Mouse (Mus musculus) liver, embryonic 12.5 days (tissue): ENCODE results near the gene Arhgef2. TPM values are rescaled to one million over a fixed set of nuclear protein-coding genes. Genes with fewer than 3 reads are reported as not detected.
"Not testable (repeated sequence)": the region's sequence is repeated elsewhere in the genome, so short reads cannot be mapped to it uniquely, and the experiment has no call there.

Source experiments
- ATAC-seq: fragments of 200-750 bp; cut with Nextera tagmentation; 2 replicates; pipeline ENCODE4 v1.8.0; 2017; ENCODE audit warnings: moderate number of reproducible peaks, mild to moderate bottlenecking, moderate library complexity
- H3K27ac ChIP-seq: fragments of 300-500 bp; sonication (generic); 2 replicates; pipeline ENCODE4 v1.5.1; 2016; ENCODE audit warnings: mild to moderate bottlenecking
- H3K27me3 ChIP-seq: fragments of 300-500 bp; sonication (generic); replicated peaks from 2 replicates; pipeline ENCODE4 v1.6.1; 2016; ENCODE audit warnings: mild to moderate bottlenecking, moderate library complexity
- H3K36me3 ChIP-seq: fragments of 300-500 bp; sonication (generic); 2 replicates; pipeline ENCODE4 v1.6.1; 2016; ENCODE audit warnings: mild to moderate bottlenecking, moderate library complexity
- H3K4me1 ChIP-seq: fragments of 300-500 bp; sonication (generic); 2 replicates; pipeline ENCODE4 v1.6.1; 2016
- H3K4me2 ChIP-seq: fragments of 300-500 bp; sonication (generic); 2 replicates; pipeline ENCODE4 v1.6.1; 2016; ENCODE audit warnings: mild to moderate bottlenecking, moderate library complexity
- H3K4me3 ChIP-seq: fragments of 300-500 bp; sonication (generic); 2 replicates; pipeline ENCODE4 v1.5.1; 2016; ENCODE audit warnings: mild to moderate bottlenecking, moderate library complexity
- H3K9ac ChIP-seq: fragments of 300-500 bp; sonication (generic); 2 replicates; pipeline ENCODE4 v1.6.1; 2016; ENCODE audit warnings: mild to moderate bottlenecking, moderate library complexity
- H3K9me3 ChIP-seq: fragments of 300-500 bp; sonication (generic); replicated peaks from 2 replicates; pipeline ENCODE4 v1.6.1; 2016; ENCODE audit warnings: mild to moderate bottlenecking, moderate library complexity
- WGBS: fragments of 180-500 bp; shearing (Covaris S2); methylation state at CpG from one replicate; pipeline ENCODE4 v1.1.7; 2016; ENCODE audit not compliant: insufficient replicate concordance; 5-methylcytosine and 5-hydroxymethylcytosine counted together
- polyA plus RNA-seq: library from polyadenylated mRNA; unstranded; fragments of >200 nt; fragmentation: Nextera tagmentation; extraction: Ambion mirVana; gene quantifications from 2 replicates; pipeline ENCODE4 v1.2.1, GENCODE M21; 2016

Arhgef2 gene
- polyA plus RNA-seq, 1 experiment from 2014 or later = 33.0 TPM

DNA sequence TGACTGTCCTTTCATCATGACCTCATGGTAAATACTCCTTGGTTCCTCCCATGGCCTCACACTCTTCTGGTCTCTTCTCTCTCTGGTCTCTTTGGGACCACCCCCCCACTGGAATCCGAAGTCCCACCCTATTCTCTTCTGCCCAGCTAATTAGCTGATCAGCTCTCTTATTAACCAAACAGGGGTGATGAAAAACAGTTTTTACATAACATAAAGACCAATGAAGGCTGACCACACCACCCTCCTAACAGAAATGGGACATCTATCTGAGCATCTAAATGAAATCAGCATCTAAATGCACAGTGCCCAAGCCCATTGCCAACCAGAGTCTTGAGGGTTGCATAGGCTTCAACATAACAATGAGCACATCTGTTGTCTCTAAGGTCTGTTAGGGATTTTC lies 33.9 kb upstream of the Arhgef2 start:
- Histone ChIP-seq H3K4me3 (no peak overlapping the region), H3K36me3 (peaks cover 36% of the 10 kb centered on the region), H3K27ac (no peak overlapping the region), H3K9me3 (no peaks in the 10 kb centered on the region), H3K9ac (no peak overlapping the region), H3K27me3 (peaks cover 6% of the 10 kb centered on the region), H3K4me2 (no peak overlapping the region), H3K4me1 (peaks cover 9% of the 10 kb centered on the region)
- ATAC-seq = no peak
- 50% methylated on average over 1 of the region's 1 CpGs for WGBS

DNA sequence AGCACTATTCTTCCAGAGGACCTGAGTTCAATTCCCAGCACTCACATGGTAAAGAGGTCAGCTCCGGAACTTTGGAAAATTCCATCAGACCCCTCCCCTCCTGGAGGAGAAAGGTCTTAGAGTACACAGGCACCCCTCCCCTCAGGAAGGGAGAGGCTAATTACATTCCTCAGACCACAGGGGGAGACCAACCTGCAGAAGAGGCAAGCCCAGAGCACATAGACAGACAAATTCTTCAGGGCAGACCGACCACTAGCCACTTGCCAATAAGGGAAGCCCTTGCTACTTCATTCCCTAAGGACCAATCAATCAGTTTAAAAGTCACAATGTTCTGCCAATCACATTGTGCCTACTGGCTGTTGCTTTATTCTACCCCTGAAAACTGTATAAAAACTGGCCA lies 32.9 kb upstream of the Arhgef2 start:
- Histone ChIP-seq H3K9ac (no peak overlapping the region), H3K4me3 (no peak overlapping the region), H3K4me1 (peaks cover 9% of the 10 kb centered on the region), H3K36me3 (peaks cover 27% of the 10 kb centered on the region), H3K27me3 (peaks cover 6% of the 10 kb centered on the region), H3K27ac (no peak overlapping the region), H3K4me2 (no peak overlapping the region), H3K9me3 (no peaks in the 10 kb centered on the region)
- 48% methylated on average over 2 of the region's 2 CpGs for WGBS
- no peak for ATAC-seq

DNA sequence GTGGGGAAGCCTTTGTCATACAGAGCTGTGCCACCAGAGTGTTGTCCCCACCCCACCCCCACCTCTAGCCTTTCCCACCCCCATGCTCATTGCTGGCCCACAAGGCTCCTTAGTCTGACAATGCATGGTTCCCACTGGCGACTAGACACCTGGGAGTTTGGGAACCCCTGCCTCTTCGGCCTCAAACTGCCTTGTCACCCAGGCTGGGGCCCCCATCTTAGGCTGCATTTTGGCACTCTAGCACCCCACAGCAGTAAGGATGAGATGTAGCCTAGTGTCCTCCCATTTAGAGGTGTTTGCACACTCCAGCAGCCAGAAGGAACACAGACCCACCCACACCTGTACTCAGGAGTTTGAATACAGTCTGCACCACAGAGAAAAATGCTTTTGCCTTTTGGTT lies 32.0 kb upstream of the Arhgef2 start:
- Histone ChIP-seq H3K36me3 (peaks cover 17% of the 10 kb centered on the region), H3K9me3 (no peaks in the 10 kb centered on the region), H3K9ac (no peak overlapping the region), H3K27ac (no peak overlapping the region), H3K4me3 (no peak overlapping the region), H3K4me1 (peaks cover 5% of the 10 kb centered on the region), H3K27me3 (peaks cover 6% of the 10 kb centered on the region), H3K4me2 (no peak overlapping the region)
- WGBS = 69% methylated on average over 2 of the region's 2 CpGs
- no peak for ATAC-seq

DNA sequence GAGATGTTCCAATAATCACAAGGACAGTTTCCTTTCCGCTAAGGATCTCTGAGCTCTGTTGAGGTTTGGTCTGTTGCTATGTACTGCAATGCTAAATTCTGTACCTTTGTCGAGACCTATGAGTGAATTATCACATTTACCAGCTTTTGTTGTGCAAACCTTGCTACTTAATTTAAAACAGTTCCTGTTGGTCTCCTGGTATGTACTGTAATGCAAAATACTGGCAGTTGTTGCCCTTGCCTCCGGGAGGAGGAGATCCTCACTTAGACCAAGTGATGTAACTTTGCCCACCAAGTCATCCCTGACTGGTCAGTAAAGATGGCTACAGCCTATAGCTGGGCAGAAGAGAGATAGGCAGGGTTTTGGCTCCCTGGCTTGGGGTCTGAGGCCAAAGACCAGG lies 30.2 kb upstream of the Arhgef2 start, which contains the start of gene Ssr2:
TSS of gene Ssr2 (plus strand) at position 337 of the 400 bp plus-strand sequence.
- Histone ChIP-seq H3K9me3 (no peaks in the 10 kb centered on the region), H3K4me1 (peaks cover 15% of the 10 kb centered on the region), H3K27me3 (peaks cover 6% of the 10 kb centered on the region), H3K4me3 (no peak within 1 kb of the TSS), H3K27ac (no peak within 1 kb of the TSS), H3K36me3 (no peaks in the 10 kb centered on the region; the same call in 1 of the 2 replicates), H3K4me2 (no peak within 1 kb of the TSS), H3K9ac (no peak within 1 kb of the TSS)
- 82% methylated on average over 3 of the region's 3 CpGs for WGBS
- ATAC-seq = no peak

DNA sequence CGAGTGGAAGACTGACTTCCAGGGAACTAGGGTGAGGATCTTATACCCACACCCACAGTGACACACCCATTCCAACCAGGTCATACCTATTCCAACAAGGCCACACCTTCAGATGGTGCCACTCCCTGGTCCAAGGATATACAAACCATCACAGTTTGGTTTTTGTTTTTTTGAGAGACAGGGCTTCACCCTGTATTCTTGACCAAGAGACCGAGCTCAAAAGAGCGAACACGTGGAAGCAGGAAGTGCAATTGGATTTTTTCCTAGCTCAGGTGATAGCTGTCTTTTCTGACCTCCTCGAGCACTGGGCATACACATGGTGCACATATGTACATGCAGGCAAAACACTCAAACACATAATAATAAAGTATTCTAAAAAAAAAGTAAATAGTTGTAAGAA lies 27.9 kb upstream of the Arhgef2 start:
- H3K4me3 ChIP-seq, H3K27me3 ChIP-seq, H3K9me3 ChIP-seq, H3K27ac ChIP-seq, H3K4me2 ChIP-seq, ATAC-seq, H3K9ac ChIP-seq: not testable (repeated sequence)
- H3K36me3 ChIP-seq = peaks cover 22% of the 10 kb centered on the region
- H3K4me1 ChIP-seq = peaks cover 22% of the 10 kb centered on the region
- WGBS = 71% methylated on average over 5 of the region's 5 CpGs

DNA sequence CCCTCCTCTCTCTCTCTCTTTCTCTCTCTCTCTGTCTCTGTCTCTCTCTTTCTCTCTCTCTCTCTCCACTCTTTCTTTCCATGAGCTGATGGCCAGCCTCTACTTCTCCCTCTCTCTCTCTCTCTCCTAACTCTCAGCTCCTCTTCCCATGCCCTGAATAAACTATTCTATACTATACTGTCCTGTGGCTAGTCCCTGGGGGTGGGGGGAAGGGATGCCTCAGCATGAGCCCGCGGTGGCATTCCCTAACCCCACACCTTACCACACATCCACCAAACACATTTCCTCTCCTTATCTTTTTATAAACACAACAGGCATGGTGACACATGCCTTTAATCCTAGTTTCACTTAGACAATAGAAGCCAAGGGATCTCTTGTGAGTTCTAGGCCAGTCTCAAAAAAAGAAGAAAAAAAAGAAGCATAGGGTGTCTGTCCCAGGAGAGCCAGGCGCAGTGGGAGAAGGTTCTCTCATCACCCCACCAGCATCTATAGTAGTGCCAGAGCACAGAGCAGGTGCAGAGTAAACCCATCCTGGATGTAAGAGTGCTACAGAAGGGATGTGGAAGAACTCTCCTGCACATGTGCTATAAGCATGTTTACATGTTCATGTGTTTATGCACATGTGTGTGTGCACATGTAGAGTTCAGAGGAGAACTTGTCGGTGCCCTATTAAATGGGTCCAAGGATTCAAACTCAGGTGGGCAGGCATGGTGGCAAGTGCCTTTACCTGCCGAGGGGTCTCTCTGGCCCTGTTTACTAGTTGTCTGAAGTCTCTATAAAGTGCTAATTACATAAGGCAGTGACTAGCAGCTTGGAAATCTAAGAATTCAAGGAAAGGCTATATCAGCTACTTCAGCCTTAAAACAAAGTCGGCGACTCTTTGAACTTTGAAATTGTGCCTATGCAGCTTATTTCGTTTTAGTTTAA lies 27.0 kb upstream of the Arhgef2 start:
- Histone ChIP-seq H3K27ac (no peak overlapping the region; the same call in 1 of the 2 replicates), H3K9ac (peak overlapping the region; percentile 92; the same call in 1 of the 2 replicates), H3K4me2 (peak overlapping the region; percentile 81), H3K27me3 (peaks cover 6% of the 10 kb centered on the region), H3K4me1 (peaks cover 22% of the 10 kb centered on the region), H3K36me3 (peaks cover 31% of the 10 kb centered on the region), H3K4me3 (peak overlapping the region; percentile 88), H3K9me3 (no peaks in the 10 kb centered on the region)
- 37% methylated on average over 8 of the region's 8 CpGs for WGBS
- no peak for ATAC-seq

DNA sequence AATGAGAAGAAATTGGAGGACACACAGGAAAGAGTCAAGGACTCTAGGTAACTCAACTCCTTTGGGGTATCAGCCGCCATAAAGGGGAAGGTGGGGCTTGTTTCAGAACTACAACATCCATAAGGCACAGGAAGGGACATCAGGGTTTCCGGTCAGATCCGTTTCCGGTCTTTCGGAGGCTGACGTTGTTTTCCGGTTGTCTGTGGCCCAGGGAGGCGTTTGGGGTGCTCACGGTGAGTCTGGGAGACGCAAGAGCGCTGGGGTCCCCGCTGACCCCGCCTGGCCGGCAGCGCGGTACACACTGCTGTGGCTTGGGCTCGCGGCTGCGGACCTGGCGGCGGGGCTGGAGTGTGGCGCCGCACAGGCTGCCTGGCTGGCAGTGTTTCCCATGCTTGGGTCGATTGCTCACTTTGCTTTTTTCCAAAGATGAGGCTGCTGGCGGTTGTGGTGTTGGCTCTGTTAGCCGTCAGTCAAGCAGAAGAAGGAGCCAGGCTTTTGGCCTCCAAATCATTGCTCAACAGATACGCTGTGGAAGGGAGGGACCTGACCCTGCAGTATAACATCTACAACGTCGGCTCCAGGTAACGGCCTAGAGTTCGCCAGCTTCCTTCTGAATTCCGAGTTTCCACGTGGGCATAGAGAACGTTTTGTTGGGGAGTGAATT lies 26.2 kb upstream of the Arhgef2 start:
- WGBS = under 1% methylated on average over 34 of the region's 34 CpGs
- Histone ChIP-seq H3K4me1 (peaks cover 22% of the 10 kb centered on the region), H3K4me3 (peak overlapping the region; percentile 88), H3K9me3 (no peaks in the 10 kb centered on the region), H3K27ac (peak overlapping the region; percentile 80), H3K9ac (peak overlapping the region; percentile 92), H3K4me2 (peak overlapping the region; percentile 81), H3K27me3 (peaks cover 6% of the 10 kb centered on the region), H3K36me3 (peaks cover 39% of the 10 kb centered on the region)
- peak; percentile 89 for ATAC-seq

DNA sequence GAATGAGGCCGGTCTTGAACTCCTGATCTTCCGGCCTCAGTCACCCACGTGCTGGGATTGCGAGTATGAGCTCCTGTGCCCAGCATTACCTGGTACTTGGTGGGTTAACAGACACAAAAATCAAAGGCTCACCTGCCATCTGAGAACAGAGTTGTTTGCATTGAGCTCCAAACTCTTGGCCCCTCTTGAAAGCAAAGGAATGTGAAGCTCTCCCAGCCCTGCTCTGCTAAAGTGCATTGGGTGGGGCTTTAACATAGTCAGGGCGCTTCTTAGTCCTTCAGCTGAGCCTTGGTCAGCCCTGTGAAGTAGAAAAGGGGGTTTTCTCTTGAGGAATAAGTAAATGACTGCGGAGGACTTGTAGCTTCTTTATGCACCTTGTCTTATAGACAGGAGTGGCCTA lies 20.0 kb upstream of the Arhgef2 start:
- Histone ChIP-seq H3K27me3 (no peaks in the 10 kb centered on the region), H3K9me3 (no peaks in the 10 kb centered on the region), H3K4me3 (no peak overlapping the region), H3K9ac (no peak overlapping the region), H3K36me3 (peaks cover 77% of the 10 kb centered on the region), H3K27ac (no peak overlapping the region), H3K4me1 (peaks cover 5% of the 10 kb centered on the region), H3K4me2 (no peak overlapping the region)
- no peak for ATAC-seq
- WGBS = 90% methylated on average over 6 of the region's 6 CpGs

DNA sequence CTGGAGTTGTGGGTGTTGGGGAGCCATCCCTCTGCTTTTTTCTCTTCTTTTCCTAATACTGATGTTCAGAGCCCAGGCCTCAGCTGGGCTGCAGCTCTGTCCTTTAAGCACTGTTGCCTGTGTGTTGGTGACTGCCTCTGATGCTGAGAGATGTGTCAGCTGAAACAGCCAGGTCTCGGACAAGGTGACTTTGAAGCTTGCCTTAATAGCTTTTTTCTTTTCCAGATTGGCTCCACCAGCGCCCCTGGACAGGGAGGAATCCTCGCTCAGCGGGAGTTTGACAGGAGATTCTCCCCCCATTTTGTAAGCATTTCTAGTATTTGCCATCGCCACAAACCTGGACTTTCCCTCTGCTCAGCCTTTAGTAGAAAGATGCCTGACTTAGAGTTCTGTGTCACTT lies 19.1 kb upstream of the Arhgef2 start:
- 86% methylated on average over 5 of the region's 5 CpGs for WGBS
- peaks cover 2% of the 10 kb centered on the region; the same call in 1 of the 2 replicates for H3K4me1 ChIP-seq
- H3K36me3 ChIP-seq = peaks cover 68% of the 10 kb centered on the region
- no peak overlapping the region for H3K4me3 ChIP-seq
- ATAC-seq = no peak
- H3K9ac ChIP-seq = no peak overlapping the region
- no peak overlapping the region for H3K4me2 ChIP-seq
- H3K9me3 ChIP-seq = no peaks in the 10 kb centered on the region
- H3K27ac ChIP-seq = no peak overlapping the region
- no peaks in the 10 kb centered on the region for H3K27me3 ChIP-seq

DNA sequence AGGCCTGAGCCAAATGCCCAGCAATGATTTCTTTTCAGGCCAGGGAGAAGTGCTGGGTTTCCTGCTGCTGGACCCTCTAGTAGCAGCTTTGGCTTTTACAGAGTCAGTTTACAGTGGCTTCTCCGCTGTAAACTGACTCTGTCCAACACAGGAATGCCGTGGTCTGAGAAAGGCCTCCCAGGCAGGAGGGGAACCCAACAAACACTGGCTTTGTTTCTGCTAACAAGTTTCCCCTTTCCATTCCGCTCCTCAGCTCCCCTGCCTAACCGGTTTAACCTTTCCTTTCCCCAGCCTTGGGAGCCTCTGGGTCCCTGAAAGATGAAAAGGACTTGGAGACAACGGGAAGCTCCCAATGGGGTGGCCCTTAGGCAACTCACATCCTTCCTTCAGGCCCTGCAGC lies 15.5 kb upstream of the Arhgef2 start:
- Histone ChIP-seq H3K4me3 (no peak overlapping the region), H3K9me3 (no peaks in the 10 kb centered on the region), H3K36me3 (peaks cover 37% of the 10 kb centered on the region), H3K27ac (no peak overlapping the region), H3K27me3 (no peaks in the 10 kb centered on the region), H3K4me1 (peaks cover 27% of the 10 kb centered on the region), H3K4me2 (no peak overlapping the region), H3K9ac (no peak overlapping the region)
- ATAC-seq = no peak
- 42% methylated on average over 5 of the region's 5 CpGs for WGBS

DNA sequence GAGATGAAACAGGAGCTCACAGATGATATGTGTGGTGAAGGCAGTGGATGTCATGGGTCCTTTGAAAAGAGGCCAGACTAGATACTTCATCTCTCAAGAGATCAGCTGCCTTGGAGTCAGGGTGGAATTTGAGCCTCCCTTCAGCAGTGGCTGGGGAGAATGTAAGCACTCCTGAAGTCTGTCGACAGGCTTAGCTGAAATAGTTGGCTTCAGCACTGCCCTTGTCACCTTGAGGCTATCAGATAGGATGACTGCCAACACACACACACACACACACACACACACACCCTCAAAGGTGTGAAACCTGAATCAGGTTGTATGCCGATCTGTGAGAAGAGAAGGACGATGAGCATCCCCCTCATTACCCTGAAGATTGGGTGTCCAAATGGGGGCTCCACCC lies 14.7 kb upstream of the Arhgef2 start:
- no peaks in the 10 kb centered on the region for H3K9me3 ChIP-seq
- no peak for ATAC-seq
- no peak overlapping the region for H3K27ac ChIP-seq
- H3K36me3 ChIP-seq = peaks cover 29% of the 10 kb centered on the region
- peaks cover 27% of the 10 kb centered on the region for H3K4me1 ChIP-seq
- no peaks in the 10 kb centered on the region for H3K27me3 ChIP-seq
- WGBS = 65% methylated on average over 3 of the region's 3 CpGs
- H3K4me2 ChIP-seq = no peak overlapping the region
- no peak overlapping the region for H3K9ac ChIP-seq
- no peak overlapping the region for H3K4me3 ChIP-seq
